Mouse (Mus musculus) kidney, embryonic 15.5 days (tissue): Measurements from ENCODE around the gene Mcam. TPM values are rescaled to one million over a fixed set of nuclear protein-coding genes. Genes with fewer than 3 reads are reported as not detected.

Experiments
- ATAC-seq: fragments of 200-750 bp; cut with Nextera tagmentation; replicated peaks from 2 replicates; pipeline ENCODE4 v1.8.0; 2017; ENCODE audit warnings: moderate TSS enrichment; ENCODE audit not compliant: low FRiP score
- H3K27ac ChIP-seq: fragments of 300-500 bp; sonication (generic); 2 replicates; pipeline ENCODE4 v1.5.1; 2015; ENCODE audit warnings: mild to moderate bottlenecking, inconsistent platforms
- H3K27me3 ChIP-seq: fragments of 300-500 bp; sonication (generic); 2 replicates; pipeline ENCODE4 v1.6.1; 2015; ENCODE audit warnings: inconsistent platforms
- H3K36me3 ChIP-seq: fragments of 300-500 bp; sonication (generic); 2 replicates; pipeline ENCODE4 v1.6.1; 2015; ENCODE audit warnings: inconsistent platforms
- H3K4me1 ChIP-seq: fragments of 300-500 bp; sonication (generic); 2 replicates; pipeline ENCODE4 v1.6.1; 2015; ENCODE audit warnings: inconsistent platforms
- H3K4me2 ChIP-seq: fragments of 300-500 bp; sonication (generic); 2 replicates; pipeline ENCODE4 v1.6.1; 2015; ENCODE audit warnings: moderate library complexity, mild to moderate bottlenecking, inconsistent platforms
- H3K4me3 ChIP-seq: fragments of 300-500 bp; sonication (generic); replicated peaks from 2 replicates; pipeline ENCODE4 v1.5.1; 2015; ENCODE audit warnings: mild to moderate bottlenecking, inconsistent platforms
- H3K9ac ChIP-seq: fragments of 300-500 bp; sonication (generic); 2 replicates; pipeline ENCODE4 v1.6.1; 2015; ENCODE audit warnings: mild to moderate bottlenecking, inconsistent platforms
- H3K9me3 ChIP-seq: fragments of 300-500 bp; sonication (generic); replicated peaks from 2 replicates; pipeline ENCODE4 v1.6.1; 2016; ENCODE audit warnings: inconsistent platforms
- WGBS: fragments of 180-500 bp; shearing (Covaris S2); methylation state at CpG from one replicate; pipeline ENCODE4 v1.1.7; 2015; ENCODE audit warnings: mixed read lengths; 5-methylcytosine and 5-hydroxymethylcytosine counted together
- polyA plus RNA-seq: library from polyadenylated mRNA; unstranded; fragments of >200 nt; fragmentation: Nextera tagmentation; extraction: Ambion mirVana; gene quantifications from 2 replicates; pipeline ENCODE4 v1.2.1, GENCODE M21; 2015

Gene Mcam
- polyA plus RNA-seq, 1 experiment from 2014 or later: 47.0 TPM

- WGBS: under 1% methylated on average over 27 of the region's 27 CpGs
- ATAC-seq: peak; percentile 50
- Histone ChIP-seq H3K9ac (peak overlapping the region; percentile 44), H3K27ac (peak overlapping the region; percentile 90), H3K9me3 (no peaks in the 10 kb centered on the region), H3K4me1 (peaks cover 80% of the 10 kb centered on the region), H3K4me2 (peak overlapping the region; percentile 70), H3K27me3 (peaks cover 7% of the 10 kb centered on the region), H3K36me3 (no peaks in the 10 kb centered on the region), H3K4me3 (peak overlapping the region; percentile 37)
Observed at GRCm38 (mm10) chr9:44130034-44130433, 4.2 kb upstream of the Mcam start.

- 18% methylated on average over 19 of the region's 19 CpGs for WGBS
- Histone ChIP-seq H3K27ac (peak overlapping the region; percentile 90), H3K27me3 (peaks cover 7% of the 10 kb centered on the region), H3K9me3 (no peaks in the 10 kb centered on the region), H3K4me3 (peak overlapping the region; percentile 37), H3K4me1 (peaks cover 80% of the 10 kb centered on the region), H3K9ac (no peak overlapping the region), H3K4me2 (peak overlapping the region; percentile 70), H3K36me3 (no peaks in the 10 kb centered on the region)
- peak; percentile 28; the same call in 1 of the 2 replicates for ATAC-seq
Observed at GRCm38 (mm10) chr9:44130581-44131275, 3.5 kb upstream of the Mcam start.

- H3K9me3 ChIP-seq: no peaks in the 10 kb centered on the region
- H3K9ac ChIP-seq: no peak overlapping the region
- WGBS: 44% methylated on average over 7 of the region's 7 CpGs
- no peaks in the 10 kb centered on the region for H3K36me3 ChIP-seq
- H3K27me3 ChIP-seq: peaks cover 7% of the 10 kb centered on the region
- H3K4me3 ChIP-seq: no peak overlapping the region
- H3K27ac ChIP-seq: peak overlapping the region; percentile 90
- peaks cover 80% of the 10 kb centered on the region for H3K4me1 ChIP-seq
- peak overlapping the region; percentile 70 for H3K4me2 ChIP-seq
- no peak for ATAC-seq
Observed at GRCm38 (mm10) chr9:44131276-44131590, 3.0 kb upstream of the Mcam start.

GRCm38 (mm10) chr9:44132200-44132599 is 2.1 kb upstream of the Mcam start:
- Histone ChIP-seq H3K27ac (peak overlapping the region; percentile 90), H3K4me2 (0 out of 2 replicates have a peak overlapping the region, but pooled peaks have one; percentile 92), H3K9me3 (no peaks in the 10 kb centered on the region), H3K36me3 (peaks cover 6% of the 10 kb centered on the region; the same call in 1 of the 2 replicates), H3K27me3 (peaks cover 7% of the 10 kb centered on the region), H3K4me3 (no peak overlapping the region), H3K4me1 (peaks cover 81% of the 10 kb centered on the region), H3K9ac (no peak overlapping the region)
- ATAC-seq: no peak
- 69% methylated on average over 5 of the region's 5 CpGs for WGBS

GRCm38 (mm10) chr9:44133287-44133686 is 982 bp upstream of the Mcam start:
- Histone ChIP-seq H3K36me3 (peaks cover 14% of the 10 kb centered on the region), H3K27ac (peak overlapping the region; percentile 87), H3K4me3 (peak overlapping the region; percentile 63), H3K9ac (peak overlapping the region; percentile 29), H3K4me2 (peak overlapping the region; percentile 92), H3K9me3 (no peaks in the 10 kb centered on the region), H3K27me3 (peaks cover 7% of the 10 kb centered on the region), H3K4me1 (peaks cover 86% of the 10 kb centered on the region)
- 0% methylated on average over 2 of the region's 2 CpGs for WGBS
- ATAC-seq: no peak

- Histone ChIP-seq H3K9me3 (no peaks in the 10 kb centered on the region), H3K4me2 (peak overlapping the region; percentile 92), H3K9ac (peak overlapping the region; percentile 65), H3K27me3 (peaks cover 7% of the 10 kb centered on the region), H3K4me1 (peaks cover 71% of the 10 kb centered on the region), H3K4me3 (peak overlapping the region; percentile 63), H3K36me3 (peaks cover 32% of the 10 kb centered on the region), H3K27ac (peak overlapping the region; percentile 87)
- 2% methylated on average over 49 of the region's 49 CpGs for WGBS
- peak; percentile 28 for ATAC-seq
Observed at GRCm38 (mm10) chr9:44134851-44135730, 822 bp downstream of the Mcam start.

GRCm38 (mm10) chr9:44135731-44136411 is 1.6 kb downstream of the Mcam start:
- Histone ChIP-seq H3K9ac (peak overlapping the region; percentile 65), H3K27ac (peak overlapping the region; percentile 45), H3K9me3 (no peaks in the 10 kb centered on the region), H3K27me3 (peaks cover 7% of the 10 kb centered on the region), H3K4me2 (peak overlapping the region; percentile 92), H3K36me3 (peaks cover 40% of the 10 kb centered on the region), H3K4me1 (peaks cover 63% of the 10 kb centered on the region), H3K4me3 (peak overlapping the region; percentile 63)
- 32% methylated on average over 7 of the region's 7 CpGs for WGBS
- ATAC-seq: no peak

- Histone ChIP-seq H3K4me3 (no peak overlapping the region), H3K27ac (0 out of 2 replicates have a peak overlapping the region, but pooled peaks have one; percentile 38), H3K36me3 (peaks cover 58% of the 10 kb centered on the region), H3K4me1 (peaks cover 45% of the 10 kb centered on the region), H3K27me3 (peaks cover 6% of the 10 kb centered on the region), H3K4me2 (no peak overlapping the region), H3K9ac (no peak overlapping the region), H3K9me3 (no peaks in the 10 kb centered on the region)
- ATAC-seq: no peak
- 53% methylated on average over 4 of the region's 4 CpGs for WGBS
Observed at GRCm38 (mm10) chr9:44137846-44138245, 3.6 kb downstream of the Mcam start.

- ATAC-seq: no peak
- WGBS: 65% methylated on average over 5 of the region's 5 CpGs
- H3K36me3 ChIP-seq: peaks cover 83% of the 10 kb centered on the region
Observed at GRCm38 (mm10) chr9:44141951-44142350, 7.7 kb downstream of the Mcam start.

GRCm38 (mm10) chr9:44143421-44143820 is 9.2 kb downstream of the Mcam start:
- no peak overlapping the region for H3K9ac ChIP-seq
- H3K36me3 ChIP-seq: peaks cover 84% of the 10 kb centered on the region
- H3K4me2 ChIP-seq: no peak overlapping the region
- 73% methylated on average over 5 of the region's 5 CpGs for WGBS
- H3K4me3 ChIP-seq: no peak overlapping the region
- H3K9me3 ChIP-seq: no peaks in the 10 kb centered on the region
- peaks cover 13% of the 10 kb centered on the region for H3K4me1 ChIP-seq
- no peaks in the 10 kb centered on the region for H3K27me3 ChIP-seq
- ATAC-seq: no peak
- H3K27ac ChIP-seq: 0 out of 2 replicates have a peak overlapping the region, but pooled peaks have one; percentile 58

More at GRCm38 (mm10) chr9:44141951-44142350, 7.7 kb downstream of the Mcam start:
- Histone ChIP-seq H3K4me2 (no peak overlapping the region), H3K9me3 (no peaks in the 10 kb centered on the region), H3K9ac (no peak overlapping the region), H3K4me1 (peaks cover 18% of the 10 kb centered on the region), H3K4me3 (no peak overlapping the region), H3K27me3 (no peaks in the 10 kb centered on the region), H3K27ac (no peak overlapping the region)

- H3K9me3 ChIP-seq: no peaks in the 10 kb centered on the region
- H3K27me3 ChIP-seq: no peaks in the 10 kb centered on the region
- no peak overlapping the region for H3K4me2 ChIP-seq
- peak overlapping the region; percentile 74 for H3K27ac ChIP-seq
- no peak overlapping the region for H3K9ac ChIP-seq
- WGBS: 31% methylated on average over 7 of the region's 8 CpGs
- peaks cover 13% of the 10 kb centered on the region for H3K4me1 ChIP-seq
- no peak overlapping the region for H3K4me3 ChIP-seq
- 0 out of 2 replicates have a peak, but pooled peaks have one; percentile 67 for ATAC-seq
- peaks cover 84% of the 10 kb centered on the region for H3K36me3 ChIP-seq
Observed at GRCm38 (mm10) chr9:44144023-44144717, 9.9 kb downstream of the Mcam start.
